Mouse (Mus musculus): ENCODE results near the gene Hist1h4f.

GRCm38 (mm10) chr13:23555839-23556416 is 4.5 kb upstream of the Hist1h4f start:
- no peak for TF ChIP-seq CTCF (conservative IDR thresholded peaks at IDR 0.05; ENCODE audit: insufficient read depth, insufficient read length, low read depth, low read length)
- TF ChIP-seq POLR2A (IDR thresholded peaks at IDR 0.05; ENCODE audit: low read depth, low read length) = no peak

All from kidney, adult 2 months (tissue).